ENCODE assay signal across 7 mouse cellular contexts in genomic region chr5:57718876-57719593, GRCm38 (mm10). TPM values are rescaled to one million over a fixed set of nuclear protein-coding genes. Genes with fewer than 3 reads are reported as not detected.
DNase-seq lines count a peak whose midpoint lies in the region; ATAC-seq and TF ChIP-seq lines count a peak whose summit lies in the region.

No protein-coding gene starts in this region.

- intact Hi-C loops in left cerebral cortex, postnatal 36 days (cut with DNase I) = loop anchor here (5.0 to 10.0 kb wide), 3 partner anchors 236 to 1018 kb away; no protein-coding TSS in a partner anchor

- peaks cover 9% of the 10 kb centered on the region; the same call in 1 of the 2 replicates for H3K4me1 ChIP-seq in cerebellum, adult 2 months (ENCODE audit: control insufficient read depth, insufficient read depth, low read length)
- peaks cover 9% of the 10 kb centered on the region for H3K4me1 ChIP-seq in hindbrain, embryonic 14.5 days (replicated peaks; ENCODE audit: control insufficient read depth, insufficient read depth, low read length)
- H3K4me1 ChIP-seq in midbrain, embryonic 14.5 days (ENCODE audit: control insufficient read depth, insufficient read depth, low read length) = peaks cover 12% of the 10 kb centered on the region; the same call in 1 of the 2 replicates
- H3K4me1 ChIP-seq in testis, adult 2 months (ENCODE audit: control insufficient read depth, insufficient read depth, low read length) = peaks cover 45% of the 10 kb centered on the region

- H3K36me3 ChIP-seq in hindbrain, embryonic 14.5 days (replicated peaks; ENCODE audit: control insufficient read depth, insufficient read depth) = no peaks in the 10 kb centered on the region
- H3K36me3 ChIP-seq in midbrain, embryonic 14.5 days (ENCODE audit: control insufficient read depth, insufficient read depth, low read length) = no peaks in the 10 kb centered on the region
- no peaks in the 10 kb centered on the region for H3K36me3 ChIP-seq in testis, adult 2 months (ENCODE audit: control insufficient read depth, insufficient read depth, low read length)

- WGBS in cerebellum, adult 2 months = under 1% methylated on average over 54 of the region's 54 CpGs
- under 1% methylated on average over 50 of the region's 54 CpGs for WGBS in hindbrain, embryonic 14.5 days
- WGBS in midbrain, embryonic 14.5 days = 0% methylated on average over 49 of the region's 54 CpGs

- ATAC-seq in hindbrain, embryonic 14.5 days (ENCODE audit: low FRiP score) = no peak
- peak; percentile 8; the same call in 1 of the 2 replicates for ATAC-seq in midbrain, embryonic 14.5 days (ENCODE audit: low FRiP score, low TSS enrichment)

- DNase-seq in ZHBTc4 (ENCODE audit: low read depth, low spot score) = peak; percentile 41
- peak; percentile 42 to 50 for DNase-seq in cerebellum, adult 2 months
- DNase-seq in frontal cortex, postnatal 10 days (ENCODE audit: low spot score in 2 of 2) = peak; percentile 74 to 75
- peak; percentile 39 for DNase-seq in hindbrain, embryonic 14.5 days (ENCODE audit: low spot score)
- DNase-seq in left cerebral cortex, postnatal 36 days (ENCODE audit: low spot score in 2 of 2) = peak; percentile 69 to 72
- peak; percentile 71 for DNase-seq in midbrain, embryonic 14.5 days

- H3K27me3 ChIP-seq in cerebellum, adult 2 months (ENCODE audit: control insufficient read depth, insufficient read depth, low read length) = peaks cover 3% of the 10 kb centered on the region; the same call in 1 of the 2 replicates
- H3K27me3 ChIP-seq in hindbrain, embryonic 14.5 days (ENCODE audit: control insufficient read depth, insufficient read depth, low read length) = no peaks in the 10 kb centered on the region
- no peaks in the 10 kb centered on the region for H3K27me3 ChIP-seq in midbrain, embryonic 14.5 days (ENCODE audit: control insufficient read depth, insufficient read depth, low read length)
- H3K27me3 ChIP-seq in testis, adult 2 months (ENCODE audit: control insufficient read depth, insufficient read depth, low read length) = peaks cover 20% of the 10 kb centered on the region

- H3K27ac ChIP-seq in cerebellum, adult 2 months (ENCODE audit: insufficient read depth, low read length) = no peak overlapping the region
- H3K27ac ChIP-seq in hindbrain, embryonic 14.5 days = peak overlapping the region; percentile 86
- peak overlapping the region; percentile 88 for H3K27ac ChIP-seq in midbrain, embryonic 14.5 days (replicated peaks; ENCODE audit: low read depth, low read length)
- H3K27ac ChIP-seq in testis, adult 2 months (ENCODE audit: control insufficient read depth, insufficient read depth, low read depth, low read length) = no peak overlapping the region

- no peak for TF ChIP-seq POLR2A in cerebellum, adult 2 months (IDR thresholded peaks at IDR 0.05; ENCODE audit: borderline replicate concordance, insufficient read depth, low read length)
- TF ChIP-seq POLR2A in testis, adult 2 months (IDR thresholded peaks at IDR 0.05; ENCODE audit: control insufficient read depth, low read depth, low read length) = no peak

- peak overlapping the region; percentile 84 for H3K9ac ChIP-seq in hindbrain, embryonic 14.5 days
- peak overlapping the region; percentile 79 for H3K9ac ChIP-seq in midbrain, embryonic 14.5 days (replicated peaks; ENCODE audit: low read length)

- no peak for TF ChIP-seq CTCF in cerebellum, adult 2 months (IDR thresholded peaks at IDR 0.05; ENCODE audit: borderline replicate concordance, insufficient read depth, low read depth, low read length)
- no peak for TF ChIP-seq CTCF in testis, adult 2 months (IDR thresholded peaks at IDR 0.05; ENCODE audit: control insufficient read depth, insufficient read depth, insufficient replicate concordance, low read depth, low read length)

- H3K9me3 ChIP-seq in hindbrain, embryonic 14.5 days (ENCODE audit: control insufficient read depth, low read length) = no peaks in the 10 kb centered on the region
- no peaks in the 10 kb centered on the region for H3K9me3 ChIP-seq in midbrain, embryonic 14.5 days (ENCODE audit: control insufficient read depth, low read length)

- peak overlapping the region; percentile 86 for H3K4me2 ChIP-seq in hindbrain, embryonic 14.5 days (replicated peaks)
- peak overlapping the region; percentile 84 for H3K4me2 ChIP-seq in midbrain, embryonic 14.5 days (ENCODE audit: low read length)

- H3K4me3 ChIP-seq in cerebellum, adult 2 months (replicated peaks; ENCODE audit: insufficient read depth, low read depth, low read length) = peak overlapping the region; percentile 96
- peak overlapping the region; percentile 56 for H3K4me3 ChIP-seq in hindbrain, embryonic 14.5 days (replicated peaks; ENCODE audit: low read length)
- H3K4me3 ChIP-seq in midbrain, embryonic 14.5 days (replicated peaks; ENCODE audit: low read depth, low read length) = peak overlapping the region; percentile 57
- H3K4me3 ChIP-seq in testis, adult 2 months (ENCODE audit: control insufficient read depth, low read depth, low read length) = peak overlapping the region; percentile 73

RNA-seq across cellular contexts. Expression of gene Pcdh7, which starts 1.3 kb away (rescaled TPM):
- polyA plus RNA-seq in cerebellum, adult 2 months (2012; rRNA removed) = 20.2 and 21.6 TPM in 2 replicates
- polyA plus RNA-seq in hindbrain, embryonic 14.5 days (2014; fragmentation: Nextera tagmentation; extraction: Ambion mirVana) = 34.4 and 37.5 TPM in 2 replicates
- total RNA-seq in left cerebral cortex, postnatal 36 days (2021) = 100 to 1,000 TPM; 152 to 173 TPM
- 23.7 and 24.1 TPM in 2 replicates for polyA plus RNA-seq in midbrain, embryonic 14.5 days (2014; fragmentation: Nextera tagmentation; extraction: Ambion mirVana)
- polyA plus RNA-seq in testis, adult 2 months (2012; rRNA removed) = 0.58 and 1.3 TPM in 2 replicates

Comparison
In these comparisons a context has a peak if more than half of its experiments do, and no peak if none do; other contexts are left out.
1. H3K27ac ChIP-seq: peak in hindbrain, embryonic 14.5 days (single experiment) and midbrain, embryonic 14.5 days (single experiment); none in cerebellum, adult 2 months (single experiment) and testis, adult 2 months (single experiment).
2. Peak in every context shown above with its lines, with median percentiles within 50 percentile points of each other: DNase-seq and H3K4me3 ChIP-seq.